Mouse (Mus musculus): ENCODE measurements around the gene Sf3b4. TPM values are rescaled to one million over a fixed set of nuclear protein-coding genes. Genes with fewer than 3 reads are reported as not detected.
"Not testable (repeated sequence)": the region's sequence is repeated elsewhere in the genome, so short reads cannot be mapped to it uniquely, and the experiment has no call there.

The Sf3b4 gene
- polyA plus RNA-seq, 1 experiment from 2014 or later = 88.8 TPM

DNA sequence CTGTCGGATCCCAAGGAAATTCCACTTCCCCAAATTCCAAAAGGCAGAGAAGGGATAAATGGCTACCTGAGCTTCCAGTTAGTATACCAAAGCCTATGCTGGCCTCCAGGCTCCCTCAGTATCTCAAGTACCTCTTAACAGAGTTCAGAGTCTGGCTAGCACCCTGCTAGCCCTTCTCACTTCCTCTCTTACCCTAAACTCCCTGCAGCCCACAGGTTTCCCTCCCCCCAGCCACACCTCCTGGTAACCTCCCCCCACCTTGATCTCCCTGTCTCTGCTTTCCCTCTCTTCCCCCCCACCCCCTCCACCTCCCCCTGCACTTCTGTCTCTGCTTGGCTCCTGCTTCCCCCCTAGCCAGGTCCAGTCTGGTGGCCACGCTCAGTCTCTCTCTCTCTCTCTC is 27.6 kb downstream of the Sf3b4 start:
- Histone ChIP-seq H3K4me2 (ENCODE audit: low read length) (no peak overlapping the region), H3K9me3 (ENCODE audit: control insufficient read depth, low read length) (no peaks in the 10 kb centered on the region), H3K4me1 (ENCODE audit: control insufficient read depth in 2 of 2, insufficient read depth in 2 of 2, low read length in 2 of 2) (peaks cover 7 to 11% of the 10 kb centered on the region in 2 experiments), H3K27ac (replicated peaks in 1 of 2; ENCODE audit: control insufficient read depth in 1 of 2, insufficient read depth in 1 of 2, low read depth in 2 of 2, low read length in 2 of 2) (no peak overlapping the region), H3K4me3 (ENCODE audit: control insufficient read depth in 1 of 2, insufficient read depth in 1 of 2, low read depth in 1 of 2, low read length in 2 of 2) (no peak overlapping the region), H3K9ac (ENCODE audit: low read length) (no peak overlapping the region), H3K27me3 (ENCODE audit: control insufficient read depth, insufficient read depth, low read length) (no peaks in the 10 kb centered on the region), H3K36me3 (ENCODE audit: control insufficient read depth, insufficient read depth, low read length) (peaks cover under 1% of the 10 kb centered on the region; the same call in 1 of the 2 replicates)
- ATAC-seq (ENCODE audit: insufficient number of reproducible peaks, insufficient read depth, low FRiP score, low read depth) = no peak
- WGBS = 22% methylated on average over 2 of the region's 2 CpGs

DNA sequence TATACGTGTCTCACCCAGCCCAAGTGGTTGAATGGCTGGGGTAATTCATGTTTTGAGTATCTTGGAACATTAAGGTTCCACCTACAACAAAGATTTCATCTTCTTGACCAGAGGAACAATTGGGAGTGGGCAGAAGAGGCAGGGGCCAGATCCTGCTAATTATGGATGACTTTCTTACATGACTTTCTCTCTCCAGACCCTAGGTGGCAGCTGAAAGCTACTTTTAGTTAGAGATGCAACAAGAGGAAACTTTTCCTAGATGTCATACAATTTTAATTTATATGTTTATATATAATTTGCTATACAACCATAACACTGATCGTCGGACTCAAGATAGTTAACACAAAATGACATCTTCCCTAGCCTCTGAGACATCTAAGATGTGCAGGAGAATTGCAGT is 35.7 kb downstream of the Sf3b4 start:
- Histone ChIP-seq H3K4me1 (ENCODE audit: control insufficient read depth in 2 of 2, insufficient read depth in 2 of 2, low read length in 2 of 2) (peaks cover 0 to 3% of the 10 kb centered on the region in 2 experiments; a peak in 1 of 4 replicates), H3K4me3 (ENCODE audit: control insufficient read depth in 1 of 2, insufficient read depth in 1 of 2, low read depth in 1 of 2, low read length in 2 of 2) (no peak overlapping the region), H3K4me2 (ENCODE audit: low read length) (no peak overlapping the region), H3K9ac (ENCODE audit: low read length) (no peak overlapping the region), H3K9me3 (ENCODE audit: control insufficient read depth, low read length) (no peaks in the 10 kb centered on the region), H3K27me3 (ENCODE audit: control insufficient read depth, insufficient read depth, low read length) (no peaks in the 10 kb centered on the region), H3K27ac (replicated peaks in 1 of 2; ENCODE audit: control insufficient read depth in 1 of 2, insufficient read depth in 1 of 2, low read depth in 2 of 2, low read length in 2 of 2) (no peak overlapping the region), H3K36me3 (ENCODE audit: control insufficient read depth, insufficient read depth, low read length) (no peaks in the 10 kb centered on the region)
- WGBS = 81% methylated on average over 3 of the region's 3 CpGs
- no peak for ATAC-seq (ENCODE audit: insufficient number of reproducible peaks, insufficient read depth, low FRiP score, low read depth)

DNA sequence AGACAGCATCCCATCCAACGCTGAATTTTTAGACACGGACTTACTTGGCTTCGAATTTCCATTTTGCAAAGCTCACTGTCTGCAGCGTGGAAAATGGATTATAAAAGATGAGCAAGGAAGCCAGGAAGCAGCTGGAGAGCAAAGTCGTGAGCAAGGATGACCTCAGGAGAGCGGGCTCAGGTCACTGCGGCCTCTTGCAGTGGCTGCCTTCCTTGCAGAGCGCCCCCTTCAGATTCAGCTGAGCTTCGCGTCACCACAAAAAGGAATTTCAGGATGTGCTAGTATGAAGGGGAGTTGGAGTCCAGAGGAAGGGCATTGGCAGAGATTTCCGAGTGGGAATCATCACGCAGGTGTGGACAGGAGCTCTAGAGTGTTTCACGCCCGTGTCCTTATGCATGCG is 37.1 kb downstream of the Sf3b4 start:
- whole genome bisulfite sequencing = 23% methylated on average over 15 of the region's 15 CpGs

DNA sequence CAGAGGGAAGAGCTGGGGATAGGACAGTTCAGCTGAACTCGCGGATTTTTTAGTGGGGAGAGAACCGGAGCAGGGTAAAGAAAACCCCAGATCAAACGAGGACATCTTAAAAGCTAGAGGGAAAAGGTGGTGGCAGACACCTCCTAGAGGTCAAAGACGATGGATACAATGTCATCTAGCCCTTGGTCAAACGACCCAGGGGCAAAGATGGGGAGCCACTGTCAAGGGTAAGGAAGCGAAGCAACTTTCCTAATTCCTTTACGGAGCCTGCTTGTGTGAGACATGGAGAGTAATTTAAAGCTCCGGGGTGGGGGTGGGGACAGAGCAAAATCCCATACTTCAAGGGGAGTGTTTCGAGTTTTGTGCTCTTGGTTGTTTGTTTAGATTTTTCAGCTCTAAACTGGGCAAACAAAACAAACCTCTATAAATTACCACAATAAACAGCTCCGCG is 47.1 kb downstream of the Sf3b4 start:
- no peaks in the 10 kb centered on the region for H3K9me3 ChIP-seq (ENCODE audit: control insufficient read depth, low read length)
- 2% methylated on average over 12 of the region's 12 CpGs for WGBS
- peak overlapping the region; percentile 95 to 100 for H3K27ac ChIP-seq (replicated peaks in 1 of 2; ENCODE audit: control insufficient read depth in 1 of 2, insufficient read depth in 1 of 2, low read depth in 2 of 2, low read length in 2 of 2)
- peak overlapping the region; percentile 76 for H3K4me2 ChIP-seq (ENCODE audit: low read length)
- H3K4me1 ChIP-seq (ENCODE audit: control insufficient read depth in 2 of 2, insufficient read depth in 2 of 2, low read length in 2 of 2) = peaks cover 9 to 27% of the 10 kb centered on the region in 2 experiments
- H3K9ac ChIP-seq (ENCODE audit: low read length) = peak overlapping the region; percentile 93
- no peaks in the 10 kb centered on the region for H3K36me3 ChIP-seq (ENCODE audit: control insufficient read depth, insufficient read depth, low read length)
- peak overlapping the region; percentile 60 to 72 for H3K4me3 ChIP-seq (ENCODE audit: control insufficient read depth in 1 of 2, insufficient read depth in 1 of 2, low read depth in 1 of 2, low read length in 2 of 2)
- no peaks in the 10 kb centered on the region for H3K27me3 ChIP-seq (ENCODE audit: control insufficient read depth, insufficient read depth, low read length)
- no peak for ATAC-seq (ENCODE audit: insufficient number of reproducible peaks, insufficient read depth, low FRiP score, low read depth)

More for the DNA sequence above, 37.1 kb downstream of the Sf3b4 start:
- no peak overlapping the region for H3K27ac ChIP-seq (replicated peaks in 1 of 2; ENCODE audit: control insufficient read depth in 1 of 2, insufficient read depth in 1 of 2, low read depth in 2 of 2, low read length in 2 of 2)
- no peaks in the 10 kb centered on the region for H3K9me3 ChIP-seq (ENCODE audit: control insufficient read depth, low read length)
- H3K27me3 ChIP-seq (ENCODE audit: control insufficient read depth, insufficient read depth, low read length) = 0 out of 2 replicates have a peak, but pooled peaks cover 4% of the 10 kb centered on the region
- ATAC-seq (ENCODE audit: insufficient number of reproducible peaks, insufficient read depth, low FRiP score, low read depth) = no peak
- H3K4me3 ChIP-seq (ENCODE audit: control insufficient read depth in 1 of 2, insufficient read depth in 1 of 2, low read depth in 1 of 2, low read length in 2 of 2) = no peak overlapping the region
- H3K36me3 ChIP-seq (ENCODE audit: control insufficient read depth, insufficient read depth, low read length) = no peaks in the 10 kb centered on the region
- no peak overlapping the region for H3K4me2 ChIP-seq (ENCODE audit: low read length)
- peak overlapping the region; percentile 25; the same call in 1 of the 2 replicates for H3K9ac ChIP-seq (ENCODE audit: low read length)
- H3K4me1 ChIP-seq (ENCODE audit: control insufficient read depth in 2 of 2, insufficient read depth in 2 of 2, low read length in 2 of 2) = peaks cover 0 to 3% of the 10 kb centered on the region in 2 experiments; a peak in 1 of 4 replicates

DNA sequence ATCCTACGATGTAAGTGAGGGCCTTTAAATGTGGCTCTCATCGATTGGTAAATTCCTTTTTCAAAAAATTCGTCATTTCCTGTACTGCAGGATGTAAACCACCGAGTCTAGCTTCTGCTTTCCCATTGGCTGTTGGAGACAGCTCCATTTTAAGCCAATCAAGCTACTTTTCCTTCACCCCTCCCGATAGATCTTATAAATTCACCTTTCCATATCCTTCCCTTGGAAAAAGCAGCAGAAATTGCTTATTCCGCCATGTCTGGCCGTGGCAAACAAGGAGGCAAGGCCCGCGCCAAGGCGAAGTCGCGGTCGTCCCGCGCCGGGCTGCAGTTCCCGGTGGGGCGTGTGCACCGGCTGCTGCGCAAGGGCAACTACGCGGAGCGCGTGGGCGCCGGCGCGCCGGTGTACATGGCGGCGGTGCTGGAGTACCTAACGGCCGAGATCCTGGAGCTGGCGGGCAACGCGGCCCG is 47.6 kb downstream of the Sf3b4 start, which contains the start of the genes Bola1 and Hist2h2ab:
Gene Bola1 (minus strand): TSS at position 49 of the 470 bp plus-strand sequence.
Gene Hist2h2ab (plus strand): TSS at position 205 of the 470 bp plus-strand sequence.
- Histone ChIP-seq H3K9me3 (ENCODE audit: control insufficient read depth, low read length) (no peaks in the 10 kb centered on the region), H3K27me3 (ENCODE audit: control insufficient read depth, insufficient read depth, low read length) (no peaks in the 10 kb centered on the region), H3K4me2 (ENCODE audit: low read length) (peak within 1 kb of the TSS; percentile 76), H3K27ac (replicated peaks in 1 of 2; ENCODE audit: control insufficient read depth in 1 of 2, insufficient read depth in 1 of 2, low read depth in 2 of 2, low read length in 2 of 2) (peak within 1 kb of the TSS; percentile 95 to 100), H3K9ac (ENCODE audit: low read length) (peak within 1 kb of the TSS; percentile 93), H3K4me3 (ENCODE audit: control insufficient read depth in 1 of 2, insufficient read depth in 1 of 2, low read depth in 1 of 2, low read length in 2 of 2) (peak within 1 kb of the TSS; percentile 60 to 72), H3K36me3 (ENCODE audit: control insufficient read depth, insufficient read depth, low read length) (no peaks in the 10 kb centered on the region), H3K4me1 (ENCODE audit: control insufficient read depth in 2 of 2, insufficient read depth in 2 of 2, low read length in 2 of 2) (peaks cover 9 to 27% of the 10 kb centered on the region in 2 experiments)
- peak; percentile 67 for ATAC-seq (ENCODE audit: insufficient number of reproducible peaks, insufficient read depth, low FRiP score, low read depth)
- WGBS = under 1% methylated on average over 37 of the region's 37 CpGs

DNA sequence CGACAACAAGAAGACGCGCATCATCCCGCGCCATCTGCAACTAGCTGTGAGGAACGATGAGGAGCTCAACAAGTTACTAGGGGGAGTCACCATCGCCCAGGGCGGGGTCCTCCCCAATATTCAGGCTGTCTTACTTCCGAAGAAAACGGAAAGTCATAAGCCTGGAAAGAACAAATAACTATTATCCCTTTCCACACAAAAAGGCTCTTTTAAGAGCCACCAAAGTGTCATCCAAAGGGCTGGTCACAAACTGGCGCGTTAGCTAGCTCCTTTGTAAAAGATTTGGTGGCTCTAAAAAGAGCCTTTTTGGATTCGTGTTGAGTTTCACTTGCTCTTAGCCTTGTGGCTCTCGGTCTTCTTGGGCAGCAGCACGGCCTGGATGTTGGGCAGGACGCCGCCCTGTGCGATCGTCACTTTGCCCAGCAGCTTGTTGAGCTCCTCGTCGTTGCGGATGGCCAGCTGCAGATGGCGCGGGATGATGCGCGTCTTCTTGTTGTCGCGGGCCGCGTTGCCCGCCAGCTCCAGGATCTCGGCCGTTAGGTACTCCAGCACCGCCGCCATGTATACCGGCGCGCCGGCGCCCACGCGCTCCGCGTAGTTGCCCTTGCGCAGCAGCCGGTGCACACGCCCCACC is 48.1 kb downstream of the Sf3b4 start:
- ATAC-seq (ENCODE audit: insufficient number of reproducible peaks, insufficient read depth, low FRiP score, low read depth) = not testable (repeated sequence)

DNA sequence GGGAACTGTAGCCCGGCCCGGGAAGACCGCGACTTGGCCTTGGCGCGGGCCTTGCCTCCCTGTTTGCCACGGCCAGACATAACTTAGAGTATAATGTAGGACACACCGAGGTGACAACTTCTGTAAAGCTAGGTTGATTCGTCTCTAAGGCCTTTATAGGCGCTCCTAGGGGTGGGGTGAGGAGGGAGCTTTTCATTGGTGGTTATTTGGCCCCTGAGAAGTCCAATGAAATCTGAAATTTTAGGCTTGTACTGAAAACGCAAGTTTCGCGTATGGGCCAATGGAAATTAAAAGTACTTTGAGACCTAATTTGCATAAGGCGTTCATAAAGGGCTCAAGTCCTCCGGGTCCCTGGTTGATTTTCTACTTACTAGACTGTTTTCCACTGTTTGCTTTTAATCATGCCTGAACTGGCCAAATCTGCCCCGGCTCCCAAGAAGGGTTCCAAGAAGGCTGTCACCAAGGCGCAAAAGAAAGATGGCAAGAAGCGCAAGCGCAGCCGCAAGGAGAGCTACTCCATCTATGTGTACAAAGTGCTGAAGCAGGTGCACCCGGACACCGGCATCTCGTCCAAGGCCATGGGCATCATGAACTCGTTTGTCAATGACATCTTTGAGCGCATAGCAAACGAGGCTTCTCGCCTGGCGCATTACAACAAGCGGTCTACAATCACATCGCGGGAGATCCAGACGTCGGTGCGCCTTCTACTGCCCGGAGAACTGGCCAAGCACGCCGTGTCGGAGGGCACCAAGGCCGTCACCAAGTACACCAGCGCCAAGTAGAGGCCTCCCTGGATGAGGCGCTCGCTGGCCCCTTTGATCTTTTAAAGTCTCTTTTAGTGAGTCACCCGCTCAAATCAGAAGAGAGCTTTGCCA is 48.9 kb downstream of the Sf3b4 start, which contains the start of the genes Hist2h2ac and Hist2h2be:
Gene Hist2h2ac (minus strand): TSS at position 116 of the 875 bp plus-strand sequence.
Gene Hist2h2be (plus strand): TSS at position 355 of the 875 bp plus-strand sequence.
- Histone ChIP-seq H3K9ac (ENCODE audit: low read length) (peak within 1 kb of the TSS; percentile 93), H3K27me3 (ENCODE audit: control insufficient read depth, insufficient read depth, low read length) (no peaks in the 10 kb centered on the region), H3K9me3 (ENCODE audit: control insufficient read depth, low read length) (no peaks in the 10 kb centered on the region), H3K4me3 (ENCODE audit: control insufficient read depth in 1 of 2, insufficient read depth in 1 of 2, low read depth in 1 of 2, low read length in 2 of 2) (peak within 1 kb of the TSS; percentile 60 to 72), H3K36me3 (ENCODE audit: control insufficient read depth, insufficient read depth, low read length) (no peaks in the 10 kb centered on the region), H3K4me2 (ENCODE audit: low read length) (peak within 1 kb of the TSS; percentile 76), H3K27ac (replicated peaks in 1 of 2; ENCODE audit: control insufficient read depth in 1 of 2, insufficient read depth in 1 of 2, low read depth in 2 of 2, low read length in 2 of 2) (peak within 1 kb of the TSS; percentile 95 to 100), H3K4me1 (ENCODE audit: control insufficient read depth in 2 of 2, insufficient read depth in 2 of 2, low read length in 2 of 2) (peaks cover 9 to 30% of the 10 kb centered on the region in 2 experiments)
- peak; percentile 86 for ATAC-seq (ENCODE audit: insufficient number of reproducible peaks, insufficient read depth, low FRiP score, low read depth)
- 1% methylated on average over 43 of the region's 43 CpGs for WGBS

More for the DNA sequence above, 48.1 kb downstream of the Sf3b4 start:
- H3K36me3 ChIP-seq (ENCODE audit: control insufficient read depth, insufficient read depth, low read length); H3K27me3 ChIP-seq (ENCODE audit: control insufficient read depth, insufficient read depth, low read length); H3K9me3 ChIP-seq (ENCODE audit: control insufficient read depth, low read length): not testable (repeated sequence)
- Histone ChIP-seq H3K4me3 (ENCODE audit: control insufficient read depth in 1 of 2, insufficient read depth in 1 of 2, low read depth in 1 of 2, low read length in 2 of 2) (peak overlapping the region; percentile 60 to 72), H3K4me2 (ENCODE audit: low read length) (peak overlapping the region; percentile 76), H3K9ac (ENCODE audit: low read length) (peak overlapping the region; percentile 93), H3K4me1 (ENCODE audit: control insufficient read depth in 2 of 2, insufficient read depth in 2 of 2, low read length in 2 of 2) (peaks cover 9 to 27% of the 10 kb centered on the region in 2 experiments), H3K27ac (replicated peaks in 1 of 2; ENCODE audit: control insufficient read depth in 1 of 2, insufficient read depth in 1 of 2, low read depth in 2 of 2, low read length in 2 of 2) (peak overlapping the region; percentile 95 to 100)
- under 1% methylated on average over 33 of the region's 47 CpGs for WGBS

Data from heart, embryonic 14.5 days (tissue).